27 mouse cellular contexts compared by ENCODE assay signal in genomic region chr19:5980477-5980876, GRCm38 (mm10). TPM values are rescaled to one million over a fixed set of nuclear protein-coding genes. Genes with fewer than 3 reads are reported as not detected.
"Had no signal": no experiment of that assay in that cellular context is flagged by ENCODE, and none has a peak within 500 bp of the region (broad histone marks: within the 10 kb centered on the region; RNA-seq: fewer than 3 reads in every experiment).

No protein-coding gene starts in this region.

- H3K27ac ChIP-seq: intestine, embryonic 15.5 days; limb, embryonic 12.5 days; limb, embryonic 15.5 days; stomach, postnatal 0 days had no signal

- H3K4me2 ChIP-seq: intestine, embryonic 15.5 days; limb, embryonic 12.5 days; limb, embryonic 15.5 days; lung, embryonic 14.5 days; midbrain, embryonic 11.5 days had no signal

- H3K36me3 ChIP-seq: intestine, embryonic 15.5 days; limb, embryonic 12.5 days; limb, embryonic 15.5 days had no signal

- H3K4me3 ChIP-seq: intestine, embryonic 15.5 days; limb, embryonic 12.5 days; limb, embryonic 15.5 days had no signal

- H3K27me3 ChIP-seq: intestine, embryonic 15.5 days; limb, embryonic 12.5 days; limb, embryonic 15.5 days had no signal

- H3K9me3 ChIP-seq: intestine, embryonic 15.5 days; limb, embryonic 12.5 days; limb, embryonic 15.5 days had no signal

- H3K4me1 ChIP-seq: intestine, embryonic 15.5 days had no signal

- ATAC-seq: intestine, embryonic 15.5 days; lung, postnatal 0 days had no signal

- DNase-seq: kidney, adult 18-20 months; kidney, adult 9 months; kidney, postnatal 14 days; kidney, postnatal 4 days; left cerebral cortex, postnatal 4 days; lung, embryonic 14.5 days; midbrain, embryonic 14.5 days; right cerebral cortex, postnatal 14 days; right cerebral cortex, postnatal 4 days; thymus, adult 2 months; thymus, postnatal 14 days; thymus, postnatal 4 days had no signal

- H3K9ac ChIP-seq: intestine, embryonic 15.5 days; limb, embryonic 12.5 days; limb, embryonic 15.5 days; lung, embryonic 14.5 days had no signal

RNA-seq across cellular contexts. Expression of gene Slc22a20, which starts 5.5 kb away (rescaled TPM):
- total RNA-seq: layer of hippocampus, adult 18-20 months; layer of hippocampus, postnatal 14 days; left cerebral cortex, adult 8-10 months; left cerebral cortex, postnatal 14 days; left cerebral cortex, postnatal 4 days; midbrain, postnatal 0 days had no signal
- polyA plus RNA-seq: intestine, embryonic 15.5 days; kidney, embryonic 16.5 days; limb, embryonic 12.5 days; limb, embryonic 15.5 days; lung, embryonic 14.5 days; lung, postnatal 0 days; midbrain, embryonic 11.5 days; midbrain, embryonic 14.5 days; midbrain, postnatal 0 days; neural tube, embryonic 11.5 days; neural tube, embryonic 14.5 days; stomach, embryonic 14.5 days; stomach, postnatal 0 days had no signal
